Mouse (Mus musculus) lung, adult 2 months (tissue): Measurements from ENCODE around the gene Arhgap32. TPM values are rescaled to one million over a fixed set of nuclear protein-coding genes. Genes with fewer than 3 reads are reported as not detected.

Experiments
- DNase-seq: peaks from one replicate; pipeline ENCODE4 v3.0.0; 2022
- H3K4me1 ChIP-seq: fragments of 200-500 bp; 2 replicates; pipeline ENCODE4 v1.6.1; 2011; ENCODE audit warnings: low read length; ENCODE audit not compliant: control insufficient read depth, insufficient read depth
- H3K4me3 ChIP-seq: fragments of 200-500 bp; replicated peaks from 2 replicates; pipeline ENCODE3; 2011; ENCODE audit warnings: low read depth, mild to moderate bottlenecking, control low read depth, low read length; ENCODE audit errors: extremely low read depth
- CTCF ChIP-seq: fragments of 200-500 bp; IDR thresholded peaks from 2 replicates; pipeline ENCODE4 v1.5.1; 2011; ENCODE audit warnings: mild to moderate bottlenecking, low read length, control low read depth; ENCODE audit not compliant: insufficient read depth
- POLR2A ChIP-seq: fragments of 200-500 bp; IDR thresholded peaks from 2 replicates; pipeline ENCODE4 v1.6.1; 2011; ENCODE audit warnings: low read depth, mild to moderate bottlenecking, control low read depth, low read length, borderline replicate concordance; ENCODE audit errors: extremely low read depth
- WGBS: fragments of 180-500 bp; shearing (Covaris S2); methylation state at CpG from one replicate; pipeline ENCODE4 v1.1.7; 2018; 5-methylcytosine and 5-hydroxymethylcytosine counted together
- polyA plus RNA-seq: library from polyadenylated mRNA; depleted of rRNA; stranded (reverse); fragments of >200 nt; gene quantifications from 2 replicates; pipeline ENCODE4 v1.2.3, GENCODE M21; 2012

Gene Arhgap32
- polyA plus RNA-seq, 1 experiment: 9.2 TPM

DNA sequence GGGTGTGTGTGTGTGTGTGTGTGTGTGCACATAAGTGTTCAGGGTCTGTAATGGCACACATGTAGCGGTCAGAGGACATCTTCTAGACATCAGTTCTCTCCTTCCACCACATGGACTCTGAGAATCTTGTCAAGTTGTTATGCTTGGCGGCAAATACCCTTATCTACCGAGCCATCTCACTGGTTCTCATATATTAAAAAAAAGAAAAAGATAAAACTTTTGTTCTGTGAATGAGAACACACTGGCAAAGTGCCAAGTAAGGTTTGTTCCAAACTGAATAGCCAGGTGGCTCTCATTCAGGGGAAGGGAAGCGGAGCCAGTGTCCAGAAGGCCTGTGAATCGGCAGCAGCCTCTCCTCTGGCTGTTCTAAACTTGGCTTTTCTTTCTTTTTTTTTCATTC is 162.1 kb downstream of the Arhgap32 start:
- Histone ChIP-seq H3K4me1 (no peaks in the 10 kb centered on the region), H3K4me3 (no peak overlapping the region)
- WGBS: 83% methylated on average over 5 of the region's 5 CpGs
- TF ChIP-seq CTCF: no peak
- TF ChIP-seq POLR2A: no peak
- no peak for DNase-seq

DNA sequence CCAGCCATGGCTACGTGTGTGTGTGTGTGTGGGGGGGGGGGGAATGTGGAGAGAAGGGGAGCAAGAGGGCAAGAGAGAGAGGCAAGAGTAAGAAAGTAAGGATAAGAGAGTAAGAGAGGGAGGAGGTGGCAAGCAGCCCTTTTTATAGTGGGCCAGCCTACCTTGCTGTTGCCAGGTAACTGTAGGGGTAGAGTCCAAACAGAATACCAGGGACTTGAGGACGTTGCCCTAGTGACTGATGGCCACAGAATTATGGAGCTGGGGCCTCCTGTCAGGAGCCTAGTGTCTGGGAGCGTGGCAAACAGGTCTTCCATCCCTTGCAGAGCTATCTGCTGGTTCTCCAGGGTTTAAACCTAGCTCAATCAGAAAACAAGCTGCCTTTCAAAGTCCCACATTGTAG is 163.9 kb downstream of the Arhgap32 start:
- Histone ChIP-seq H3K4me3 (no peak overlapping the region), H3K4me1 (no peaks in the 10 kb centered on the region)
- TF ChIP-seq POLR2A (no peak), CTCF (no peak)
- WGBS: 78% methylated on average over 3 of the region's 3 CpGs
- no peak for DNase-seq

DNA sequence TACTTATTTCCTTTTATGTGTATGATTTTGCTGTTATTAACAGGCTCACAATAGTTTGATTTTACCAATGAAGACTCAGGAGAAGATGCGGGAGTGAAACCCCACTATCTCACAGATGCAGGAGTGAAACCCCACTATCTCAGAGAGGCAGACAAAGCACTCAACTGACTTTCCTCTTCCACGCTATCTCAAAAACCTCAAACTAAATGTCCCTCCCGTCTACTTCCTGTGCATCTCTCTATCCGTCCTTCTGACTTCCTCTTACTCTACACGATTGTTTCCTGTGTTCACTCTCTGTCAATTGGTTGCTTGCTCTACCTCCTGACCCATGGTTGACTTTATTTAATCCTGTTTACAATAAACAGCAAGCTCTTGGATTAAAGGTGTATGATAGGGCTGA is 164.5 kb downstream of the Arhgap32 start:
- Histone ChIP-seq H3K4me1 (no peaks in the 10 kb centered on the region), H3K4me3 (no peak overlapping the region)
- WGBS: 50% methylated on average over 5 of the region's 5 CpGs
- no peak for DNase-seq
- TF ChIP-seq CTCF: no peak
- no peak for TF ChIP-seq POLR2A

DNA sequence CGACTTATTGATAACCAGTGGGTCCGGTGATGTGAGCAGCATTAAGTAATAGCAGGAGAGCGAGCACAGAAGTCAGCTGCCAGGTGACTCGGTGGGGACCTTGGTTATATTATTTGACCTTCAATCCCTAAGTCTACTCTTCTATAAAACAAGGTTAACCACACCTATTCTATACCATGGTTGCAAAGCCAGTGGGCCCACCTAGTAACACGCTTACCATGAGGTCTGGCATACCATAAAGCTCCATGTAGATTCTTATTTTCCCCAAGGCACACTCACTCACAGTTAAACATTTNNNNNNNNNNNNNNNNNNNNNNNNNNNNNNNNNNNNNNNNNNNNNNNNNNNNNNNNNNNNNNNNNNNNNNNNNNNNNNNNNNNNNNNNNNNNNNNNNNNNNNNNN is 167.7 kb downstream of the Arhgap32 start:
- WGBS: 84% methylated on average over 5 of the region's 5 CpGs
- no peak overlapping the region for H3K4me3 ChIP-seq
- TF ChIP-seq CTCF (no peak), POLR2A (no peak)
- DNase-seq: no peak
- no peaks in the 10 kb centered on the region for H3K4me1 ChIP-seq

DNA sequence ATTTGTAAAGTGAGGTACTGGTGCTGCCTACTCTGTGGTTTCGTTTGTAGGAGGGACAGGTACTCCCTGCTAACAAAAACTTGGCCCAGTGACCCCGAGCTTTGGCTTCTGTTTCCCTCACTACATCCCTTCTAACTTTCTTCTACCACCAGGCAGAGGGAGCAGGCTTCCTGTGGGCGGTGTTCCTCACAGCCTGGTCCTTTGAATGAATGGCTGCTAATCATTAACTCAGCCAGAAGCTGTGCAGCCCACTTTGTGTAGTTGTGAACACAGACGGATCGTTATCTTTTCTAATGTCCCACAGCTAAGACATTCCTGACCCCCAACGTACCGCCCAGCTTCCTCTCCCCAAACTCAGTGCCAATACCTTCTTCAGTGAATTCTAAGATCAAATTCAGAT is 175.7 kb downstream of the Arhgap32 start:
- TF ChIP-seq CTCF (no peak), POLR2A (no peak)
- no peak overlapping the region for H3K4me3 ChIP-seq
- 21% methylated on average over 7 of the region's 7 CpGs for WGBS
- no peak for DNase-seq
- H3K4me1 ChIP-seq: peaks cover 10% of the 10 kb centered on the region; the same call in 1 of the 2 replicates

DNA sequence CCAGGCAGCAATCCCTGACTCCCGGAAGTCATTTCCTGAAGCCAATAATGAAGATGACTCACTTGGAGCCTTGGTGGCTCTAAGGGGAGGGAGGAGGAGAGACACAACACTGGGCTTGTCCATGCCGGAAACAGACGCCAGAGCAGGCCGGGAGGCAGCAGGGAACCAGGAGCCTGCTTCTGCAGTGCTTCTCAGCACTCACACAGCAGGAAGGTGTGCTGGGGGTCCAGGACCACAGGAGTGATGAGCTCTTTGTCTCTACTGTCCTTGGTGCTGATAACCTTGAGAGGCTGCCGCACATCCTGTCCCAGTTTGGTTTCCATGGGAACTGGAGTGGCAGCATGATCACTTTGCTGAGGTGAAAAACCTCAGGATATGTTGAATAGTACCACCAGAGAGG is 176.8 kb downstream of the Arhgap32 start:
- TF ChIP-seq POLR2A (no peak), CTCF (no peak)
- Histone ChIP-seq H3K4me1 (peaks cover 10% of the 10 kb centered on the region; the same call in 1 of the 2 replicates), H3K4me3 (no peak overlapping the region)
- WGBS: 14% methylated on average over 5 of the region's 5 CpGs
- no peak for DNase-seq

DNA sequence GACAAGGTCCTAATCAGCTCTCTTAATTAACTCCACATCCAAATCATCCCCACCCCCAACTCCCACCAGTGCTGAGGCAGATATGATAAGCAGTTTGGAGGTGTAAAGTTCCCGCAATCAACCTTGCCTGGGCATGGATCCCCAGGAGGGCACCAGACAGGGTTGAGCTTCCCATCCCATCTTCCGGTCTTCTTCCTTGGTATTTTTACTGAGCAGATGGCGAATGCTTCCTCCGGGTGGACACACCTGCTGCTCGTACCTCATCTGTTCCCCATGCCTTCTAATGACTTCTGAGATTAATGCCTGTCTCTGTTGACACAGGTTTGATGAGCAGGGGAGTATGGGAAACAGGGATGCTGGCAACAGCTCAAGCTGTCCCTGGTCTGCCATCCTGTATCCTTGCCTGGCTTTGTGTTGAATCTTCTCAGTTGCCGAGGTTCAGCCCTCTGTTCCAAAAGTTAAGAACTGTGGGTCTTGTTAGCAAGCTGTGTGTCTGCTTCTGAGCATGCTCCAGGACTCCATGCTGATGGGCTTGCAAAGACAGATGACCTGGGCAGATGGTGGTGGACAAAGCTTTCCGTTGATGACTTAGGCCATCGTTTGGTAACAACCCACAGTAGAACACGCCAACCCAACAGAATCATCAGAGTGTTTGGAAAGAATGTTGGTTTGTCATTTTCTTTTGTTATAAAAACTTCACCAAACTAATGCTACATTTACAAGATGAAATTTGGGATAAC is 179.3 kb downstream of the Arhgap32 start:
- TF ChIP-seq POLR2A: no peak
- TF ChIP-seq CTCF: no peak
- WGBS: 96% methylated on average over 9 of the region's 9 CpGs
- H3K4me3 ChIP-seq: no peak overlapping the region
- no peak for DNase-seq
- peaks cover 10% of the 10 kb centered on the region; the same call in 1 of the 2 replicates for H3K4me1 ChIP-seq

DNA sequence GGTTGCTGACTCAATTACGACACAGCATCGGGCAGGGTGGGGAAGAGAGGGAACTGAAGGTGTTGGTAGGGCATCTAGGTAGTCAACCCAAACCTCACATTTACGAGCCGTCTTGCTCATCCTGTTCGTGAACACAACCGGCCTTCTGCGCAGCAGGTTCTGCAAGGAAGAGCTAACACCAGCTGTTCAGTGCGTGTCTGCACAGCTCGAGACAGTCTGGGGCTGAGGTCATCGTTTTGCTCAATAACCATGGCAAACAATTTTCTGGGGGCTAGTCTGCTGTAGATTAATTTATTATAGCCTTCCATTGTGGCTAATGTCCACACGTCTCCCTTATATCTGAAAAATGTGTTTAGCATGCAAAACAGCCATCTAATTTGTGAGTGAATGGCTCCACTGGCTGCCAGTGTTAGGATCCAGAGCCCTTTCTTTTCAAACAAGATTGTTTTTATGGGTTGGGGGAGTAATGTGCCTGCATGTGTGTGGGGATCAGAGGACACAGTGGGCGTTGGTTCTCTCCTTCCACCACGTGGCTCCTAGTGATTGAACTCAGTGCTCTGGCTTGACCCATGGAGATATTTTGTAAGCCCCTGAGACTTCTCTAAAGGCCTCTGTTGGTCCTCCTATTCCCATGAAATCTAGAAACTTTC is 186.7 kb downstream of the Arhgap32 start:
- DNase-seq: no peak
- TF ChIP-seq POLR2A (no peak), CTCF (no peak)
- WGBS: 86% methylated on average over 13 of the region's 13 CpGs
- no peak overlapping the region for H3K4me3 ChIP-seq
- no peaks in the 10 kb centered on the region for H3K4me1 ChIP-seq

DNA sequence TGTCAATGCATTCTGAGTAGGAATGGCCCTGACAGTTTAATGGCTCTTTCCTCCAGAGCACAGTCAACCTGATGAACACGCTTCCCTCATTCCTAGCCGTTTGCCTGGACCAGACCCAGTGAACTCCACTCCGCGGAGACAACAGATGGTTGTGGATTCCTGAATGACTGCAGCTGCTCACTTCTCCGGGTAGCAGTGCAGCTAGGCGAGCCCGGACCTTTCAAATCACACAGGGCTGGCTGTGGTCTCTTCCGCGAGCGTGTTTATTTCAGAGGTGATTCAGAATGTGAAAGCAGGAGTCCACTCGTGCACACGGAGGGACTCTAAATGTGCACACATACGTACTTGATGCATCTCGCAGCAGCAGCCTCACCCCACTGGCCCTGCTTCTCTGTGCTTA is 195.8 kb downstream of the Arhgap32 start:
- DNase-seq: no peak
- H3K4me3 ChIP-seq: no peak overlapping the region
- TF ChIP-seq POLR2A (no peak), CTCF (no peak)
- WGBS: 46% methylated on average over 14 of the region's 14 CpGs
- H3K4me1 ChIP-seq: no peaks in the 10 kb centered on the region

DNA sequence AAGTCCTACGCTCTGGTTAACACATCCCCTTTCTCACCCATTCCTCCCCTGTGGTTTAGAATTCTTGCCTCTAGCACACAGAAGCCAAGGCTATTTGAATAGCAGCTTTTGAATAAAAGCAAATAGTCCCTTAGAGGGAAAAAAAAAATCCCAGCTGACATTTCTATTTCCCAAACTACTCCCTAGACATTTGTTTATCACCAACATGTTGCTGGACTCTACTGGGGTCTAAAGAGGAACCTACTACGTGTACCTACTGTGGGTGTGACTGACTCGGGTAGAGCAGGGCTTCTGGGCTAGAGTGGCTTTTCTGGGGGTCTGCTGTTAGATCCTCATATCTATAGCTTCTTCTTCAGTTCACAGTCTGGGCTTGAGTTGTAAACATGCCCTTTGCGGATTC is 196.3 kb downstream of the Arhgap32 start:
- TF ChIP-seq POLR2A: no peak
- WGBS: 56% methylated on average over 4 of the region's 4 CpGs
- H3K4me1 ChIP-seq: no peaks in the 10 kb centered on the region
- no peak overlapping the region for H3K4me3 ChIP-seq
- DNase-seq: no peak
